Mouse (Mus musculus) neural tube, embryonic 11.5 days (tissue): ENCODE results near the gene Slc25a27. TPM values are rescaled to one million over a fixed set of nuclear protein-coding genes. Genes with fewer than 3 reads are reported as not detected.

Experiments used
- ATAC-seq: fragments of 200-750 bp; cut with Nextera tagmentation; 2 replicates; pipeline ENCODE4 v1.8.0; 2017; ENCODE audit warnings: moderate number of reproducible peaks, mild to moderate bottlenecking, moderate TSS enrichment, moderate library complexity; ENCODE audit not compliant: insufficient read depth, low FRiP score, low TSS enrichment
- DNase-seq: peaks from one replicate; pipeline ENCODE4 v3.0.0-alpha.2; 2015; ENCODE audit warnings: low spot score
- H3K27ac ChIP-seq: fragments of 300-500 bp; sonication (generic); 2 replicates; pipeline ENCODE4 v1.5.1; 2014; ENCODE audit warnings: low read depth, mild to moderate bottlenecking, low read length
- H3K27me3 ChIP-seq: fragments of 300-500 bp; sonication (generic); 2 replicates; pipeline ENCODE4 v1.6.1; 2014; ENCODE audit warnings: mild to moderate bottlenecking, low read length, mixed read lengths; ENCODE audit not compliant: control insufficient read depth, insufficient read depth
- H3K36me3 ChIP-seq: fragments of 300-500 bp; sonication (generic); 2 replicates; pipeline ENCODE4 v1.6.1; 2014; ENCODE audit warnings: mild to moderate bottlenecking, low read length, moderate library complexity, mixed read lengths; ENCODE audit not compliant: control insufficient read depth, insufficient read depth
- H3K4me1 ChIP-seq: fragments of 300-500 bp; sonication (generic); 2 replicates; pipeline ENCODE4 v1.6.1; 2014; ENCODE audit warnings: low read length, mixed read lengths; ENCODE audit not compliant: control insufficient read depth, insufficient read depth
- H3K4me2 ChIP-seq: fragments of 300-500 bp; sonication (generic); 2 replicates; pipeline ENCODE4 v1.6.1; 2014; ENCODE audit warnings: low read depth, mild to moderate bottlenecking, moderate library complexity
- H3K4me3 ChIP-seq: fragments of 300-500 bp; sonication (generic); 2 replicates; pipeline ENCODE4 v1.5.1; 2014; ENCODE audit warnings: low read depth, low read length
- H3K9ac ChIP-seq: fragments of 300-500 bp; sonication (generic); 2 replicates; pipeline ENCODE4 v1.6.1; 2014; ENCODE audit warnings: mild to moderate bottlenecking, low read length
- H3K9me3 ChIP-seq: fragments of 300-500 bp; sonication (generic); 2 replicates; pipeline ENCODE4 v1.6.1; 2016; ENCODE audit warnings: low read length; ENCODE audit not compliant: control insufficient read depth
- WGBS: fragments of 180-500 bp; shearing (Covaris S2); extraction: QIAGEN DNeasy Blood & Tissue Kit; methylation state at CpG from one replicate; pipeline ENCODE4 v1.1.7; 2014; 5-methylcytosine and 5-hydroxymethylcytosine counted together
- polyA plus RNA-seq: library from polyadenylated mRNA; unstranded; fragments of >200 nt; fragmentation: Nextera tagmentation; extraction: Ambion mirVana; gene quantifications from 2 replicates; pipeline ENCODE4 v1.2.1, GENCODE M21; 2014

The Slc25a27 gene
- polyA plus RNA-seq, 1 experiment from 2014 or later, result 31.0 TPM

- no peaks in the 10 kb centered on the region for H3K36me3 ChIP-seq
- DNase-seq (peak; percentile 84), ATAC-seq (peak; percentile 74; the same call in 1 of the 2 replicates)
- H3K4me1 ChIP-seq, result no peaks in the 10 kb centered on the region
- H3K9me3 ChIP-seq, result no peaks in the 10 kb centered on the region
- H3K9ac ChIP-seq, result no peak overlapping the region
- H3K4me2 ChIP-seq, result no peak overlapping the region
- H3K27ac ChIP-seq, result no peak overlapping the region
- 44% methylated on average over 14 of the region's 14 CpGs for WGBS
- no peak overlapping the region for H3K4me3 ChIP-seq
- no peaks in the 10 kb centered on the region for H3K27me3 ChIP-seq
Observed at GRCm38 (mm10) chr17:43698997-43699649, 32.1 kb upstream of the Slc25a27 start.

- Histone ChIP-seq H3K4me2 (no peak overlapping the region), H3K9ac (no peak overlapping the region), H3K36me3 (no peaks in the 10 kb centered on the region), H3K27me3 (no peaks in the 10 kb centered on the region), H3K4me1 (no peaks in the 10 kb centered on the region), H3K27ac (no peak overlapping the region), H3K9me3 (no peaks in the 10 kb centered on the region), H3K4me3 (no peak overlapping the region)
- 82% methylated on average over 9 of the region's 9 CpGs for WGBS
- ATAC-seq, result no peak
- DNase-seq, result no peak
Observed at GRCm38 (mm10) chr17:43689591-43689990, 22.6 kb upstream of the Slc25a27 start.

GRCm38 (mm10) chr17:43684638-43685037 is 17.6 kb upstream of the Slc25a27 start:
- Histone ChIP-seq H3K4me3 (no peak overlapping the region), H3K27me3 (no peaks in the 10 kb centered on the region), H3K9me3 (no peaks in the 10 kb centered on the region), H3K36me3 (no peaks in the 10 kb centered on the region), H3K9ac (no peak overlapping the region), H3K27ac (no peak overlapping the region), H3K4me1 (no peaks in the 10 kb centered on the region), H3K4me2 (no peak overlapping the region)
- no peak for ATAC-seq
- DNase-seq, result no peak
- WGBS, result 94% methylated on average over 5 of the region's 5 CpGs

GRCm38 (mm10) chr17:43684086-43684485 is 17.1 kb upstream of the Slc25a27 start:
- Histone ChIP-seq H3K9ac (no peak overlapping the region), H3K9me3 (no peaks in the 10 kb centered on the region), H3K4me3 (no peak overlapping the region), H3K36me3 (no peaks in the 10 kb centered on the region), H3K4me2 (no peak overlapping the region), H3K4me1 (no peaks in the 10 kb centered on the region), H3K27ac (no peak overlapping the region), H3K27me3 (no peaks in the 10 kb centered on the region)
- WGBS, result 84% methylated on average over 7 of the region's 7 CpGs
- no peak for DNase-seq
- no peak for ATAC-seq

GRCm38 (mm10) chr17:43677317-43677716 is 10.3 kb upstream of the Slc25a27 start:
- no peak overlapping the region for H3K4me3 ChIP-seq
- no peaks in the 10 kb centered on the region for H3K36me3 ChIP-seq
- no peaks in the 10 kb centered on the region for H3K27me3 ChIP-seq
- H3K4me2 ChIP-seq, result no peak overlapping the region
- H3K4me1 ChIP-seq, result no peaks in the 10 kb centered on the region
- WGBS, result 67% methylated on average over 1 of the region's 1 CpGs
- H3K27ac ChIP-seq, result no peak overlapping the region
- no peak overlapping the region for H3K9ac ChIP-seq
- no peak for DNase-seq
- no peak for ATAC-seq
- no peaks in the 10 kb centered on the region for H3K9me3 ChIP-seq

- no peaks in the 10 kb centered on the region for H3K4me1 ChIP-seq
- no peaks in the 10 kb centered on the region for H3K36me3 ChIP-seq
- no peak overlapping the region for H3K27ac ChIP-seq
- H3K9me3 ChIP-seq, result no peaks in the 10 kb centered on the region
- no peak overlapping the region for H3K4me3 ChIP-seq
- no peak overlapping the region for H3K9ac ChIP-seq
- no peak for ATAC-seq
- DNase-seq, result no peak
- 95% methylated on average over 1 of the region's 1 CpGs for WGBS
- no peak overlapping the region for H3K4me2 ChIP-seq
- H3K27me3 ChIP-seq, result no peaks in the 10 kb centered on the region
Observed at GRCm38 (mm10) chr17:43676241-43676640, 9.2 kb upstream of the Slc25a27 start.

- WGBS, result 100% methylated on average over 1 of the region's 1 CpGs
- no peak for DNase-seq
Observed at GRCm38 (mm10) chr17:43675228-43675627, 8.2 kb upstream of the Slc25a27 start.

GRCm38 (mm10) chr17:43671907-43672306 is 4.9 kb upstream of the Slc25a27 start:
- Histone ChIP-seq H3K4me1 (no peaks in the 10 kb centered on the region), H3K4me2 (no peak overlapping the region), H3K27ac (no peak overlapping the region), H3K9ac (no peak overlapping the region), H3K4me3 (no peak overlapping the region), H3K9me3 (no peaks in the 10 kb centered on the region), H3K36me3 (no peaks in the 10 kb centered on the region), H3K27me3 (no peaks in the 10 kb centered on the region)
- 95% methylated on average over 4 of the region's 4 CpGs for WGBS
- ATAC-seq, result no peak
- DNase-seq, result no peak

More at GRCm38 (mm10) chr17:43675228-43675627, 8.2 kb upstream of the Slc25a27 start:
- no peak for ATAC-seq
- no peaks in the 10 kb centered on the region for H3K36me3 ChIP-seq
- H3K4me1 ChIP-seq, result no peaks in the 10 kb centered on the region
- H3K4me3 ChIP-seq, result no peak overlapping the region
- H3K27ac ChIP-seq, result no peak overlapping the region
- H3K9me3 ChIP-seq, result no peaks in the 10 kb centered on the region
- no peaks in the 10 kb centered on the region for H3K27me3 ChIP-seq
- no peak overlapping the region for H3K4me2 ChIP-seq
- no peak overlapping the region for H3K9ac ChIP-seq

GRCm38 (mm10) chr17:43669145-43669695 is 2.2 kb upstream of the Slc25a27 start:
- no peak overlapping the region for H3K9ac ChIP-seq
- no peak for ATAC-seq
- no peaks in the 10 kb centered on the region for H3K27me3 ChIP-seq
- H3K4me3 ChIP-seq, result no peak overlapping the region
- no peak for DNase-seq
- no peak overlapping the region for H3K27ac ChIP-seq
- H3K36me3 ChIP-seq, result no peaks in the 10 kb centered on the region
- WGBS, result 82% methylated on average over 6 of the region's 6 CpGs
- no peak overlapping the region for H3K4me2 ChIP-seq
- H3K4me1 ChIP-seq, result peaks cover 4% of the 10 kb centered on the region; the same call in 1 of the 2 replicates
- no peaks in the 10 kb centered on the region for H3K9me3 ChIP-seq
